Mouse (Mus musculus) CH12.LX (cell line): Measurements from ENCODE around the gene Gm1673.

Source experiments
- CTCF ChIP-seq, 2 experiments: IDR thresholded peaks in 1 of 2; conservative IDR thresholded peaks in 1 of 2; 2 replicates each; pipeline ENCODE4 v1.5.1; 2011 to 2012; ENCODE audit warnings: low read depth in 2 of 2, low read length in 2 of 2, improper control_type of control experiment in 1 of 2, inconsistent platforms in 1 of 2, mild to moderate bottlenecking in 1 of 2, moderate library complexity in 1 of 2
- E2F4 ChIP-seq: IDR thresholded peaks from 2 replicates; pipeline ENCODE4 v1.6.1; 2011; ENCODE audit warnings: low read depth, low read length, improper control_type of control experiment; ENCODE audit not compliant: insufficient replicate concordance
- ELF1 ChIP-seq: IDR thresholded peaks from 2 replicates; pipeline ENCODE4 v1.6.1; 2014; ENCODE audit warnings: low read depth, mild to moderate bottlenecking, inconsistent platforms, low read length, improper control_type of control experiment
- EP300 ChIP-seq: IDR thresholded peaks from 2 replicates; pipeline ENCODE4 v1.6.1; 2011; ENCODE audit warnings: low read length, improper control_type of control experiment
- MAFK ChIP-seq: IDR thresholded peaks from 2 replicates; pipeline ENCODE4 v1.6.1; 2011; ENCODE audit warnings: low read length, improper control_type of control experiment; ENCODE audit not compliant: insufficient replicate concordance
- USF1 ChIP-seq: IDR thresholded peaks from 2 replicates; pipeline ENCODE4 v1.6.1; 2014; ENCODE audit warnings: low read depth, mild to moderate bottlenecking, inconsistent platforms, low read length, improper control_type of control experiment
- ZC3H11A ChIP-seq: IDR thresholded peaks from 2 replicates; pipeline ENCODE4 v1.6.1; 2012; ENCODE audit warnings: low read depth, mild to moderate bottlenecking, inconsistent platforms, low read length, improper control_type of control experiment
- ZNF384 ChIP-seq: IDR thresholded peaks from 2 replicates; pipeline ENCODE4 v1.6.1; 2012; ENCODE audit warnings: low read depth, low read length, improper control_type of control experiment, inconsistent platforms

- TF ChIP-seq EP300 (no peak), MAFK (no peak), USF1 (no peak), E2F4 (no peak), CTCF (conservative IDR thresholded peaks at IDR 0.05 in 1 of 2, IDR thresholded peaks at IDR 0.05 in 1 of 2; ENCODE audit: low read depth in 2 of 2, low read length in 2 of 2) (no peak), ELF1 (no peak), ZC3H11A (no peak), ZNF384 (no peak)
Observed at GRCm38 (mm10) chr5:33948314-33948713, 34.9 kb upstream of the Gm1673 start.
